Mouse (Mus musculus): ENCODE results near the gene Cacnb3. TPM values are rescaled to one million over a fixed set of nuclear protein-coding genes. Genes with fewer than 3 reads are reported as not detected.

Gene Cacnb3
- polyA plus RNA-seq, 1 experiment from 2014 or later: 7.4 TPM

DNA sequence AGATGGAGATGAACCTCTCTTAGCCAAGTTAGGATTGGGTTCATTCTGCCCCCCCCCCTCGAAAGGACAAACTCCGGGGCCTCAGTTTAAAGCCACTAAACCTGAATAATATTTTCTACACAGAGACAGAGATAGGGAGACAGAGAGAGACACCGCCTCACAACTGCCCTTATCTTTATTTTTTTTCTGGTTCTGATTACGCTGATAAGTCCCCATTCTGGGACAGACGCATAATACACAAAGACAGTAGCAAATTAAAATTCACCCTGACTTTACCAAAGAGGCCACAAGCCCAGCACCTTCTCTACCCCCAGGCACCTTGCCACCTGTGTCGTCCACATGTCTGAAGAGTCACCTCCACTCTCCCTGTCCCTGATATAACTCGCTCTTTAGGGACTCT, 51.0 kb downstream of the Cacnb3 start:
- Histone ChIP-seq H3K27ac (ENCODE audit: low read length) (no peak overlapping the region), H3K9me3 (ENCODE audit: low read length) (no peaks in the 10 kb centered on the region), H3K4me2 (replicated peaks; ENCODE audit: low read depth, low read length) (no peak overlapping the region), H3K9ac (replicated peaks; ENCODE audit: low read depth) (no peak overlapping the region), H3K27me3 (replicated peaks; ENCODE audit: insufficient read depth, low read length) (peaks cover 2% of the 10 kb centered on the region; the same call in 1 of the 2 replicates), H3K4me1 (ENCODE audit: insufficient read depth, low read depth, low read length) (no peaks in the 10 kb centered on the region), H3K4me3 (ENCODE audit: low read depth, low read length) (no peak overlapping the region), H3K36me3 (ENCODE audit: insufficient read depth, low read length) (no peaks in the 10 kb centered on the region)
- 65% methylated on average over 7 of the region's 7 CpGs for WGBS
- ATAC-seq (no peak), DNase-seq (ENCODE audit: low spot score) (no peak)
- TF ChIP-seq EP300 (IDR thresholded peaks at IDR 0.05) (no peak), CTCF (IDR thresholded peaks at IDR 0.05) (no peak)

DNA sequence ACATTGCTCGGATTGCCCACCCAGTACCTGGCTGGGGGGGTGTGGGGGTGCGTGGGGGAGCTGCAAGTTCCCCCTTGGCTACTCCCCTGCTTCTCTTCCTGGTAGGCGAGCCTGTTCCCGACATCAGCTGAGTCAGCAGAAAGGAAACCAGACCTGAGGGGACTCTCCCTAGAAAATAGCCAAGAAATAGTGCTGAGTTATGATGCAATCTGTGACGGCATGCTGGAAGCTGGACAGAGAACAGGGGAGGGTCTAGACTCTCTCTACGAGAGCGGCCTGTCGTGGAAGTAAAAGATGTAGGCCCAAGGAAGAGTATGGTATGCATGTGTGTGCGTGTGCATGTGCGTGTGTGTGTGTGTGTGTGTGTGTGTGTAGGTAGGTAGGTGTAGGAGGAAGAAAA, 52.5 kb downstream of the Cacnb3 start:
- H3K4me2 ChIP-seq (replicated peaks; ENCODE audit: low read depth, low read length): no peak overlapping the region
- no peaks in the 10 kb centered on the region for H3K4me1 ChIP-seq (ENCODE audit: insufficient read depth, low read depth, low read length)
- peak; percentile 67 for ATAC-seq
- no peaks in the 10 kb centered on the region for H3K9me3 ChIP-seq (ENCODE audit: low read length)
- no peak overlapping the region for H3K27ac ChIP-seq (ENCODE audit: low read length)
- TF ChIP-seq EP300 (IDR thresholded peaks at IDR 0.05): no peak
- DNase-seq (ENCODE audit: low spot score): peak; percentile 75
- no peaks in the 10 kb centered on the region for H3K27me3 ChIP-seq (replicated peaks; ENCODE audit: insufficient read depth, low read length)
- H3K4me3 ChIP-seq (ENCODE audit: low read depth, low read length): no peak overlapping the region
- H3K36me3 ChIP-seq (ENCODE audit: insufficient read depth, low read length): no peaks in the 10 kb centered on the region
- no peak overlapping the region for H3K9ac ChIP-seq (replicated peaks; ENCODE audit: low read depth)
- 51% methylated on average over 10 of the region's 10 CpGs for WGBS

DNA sequence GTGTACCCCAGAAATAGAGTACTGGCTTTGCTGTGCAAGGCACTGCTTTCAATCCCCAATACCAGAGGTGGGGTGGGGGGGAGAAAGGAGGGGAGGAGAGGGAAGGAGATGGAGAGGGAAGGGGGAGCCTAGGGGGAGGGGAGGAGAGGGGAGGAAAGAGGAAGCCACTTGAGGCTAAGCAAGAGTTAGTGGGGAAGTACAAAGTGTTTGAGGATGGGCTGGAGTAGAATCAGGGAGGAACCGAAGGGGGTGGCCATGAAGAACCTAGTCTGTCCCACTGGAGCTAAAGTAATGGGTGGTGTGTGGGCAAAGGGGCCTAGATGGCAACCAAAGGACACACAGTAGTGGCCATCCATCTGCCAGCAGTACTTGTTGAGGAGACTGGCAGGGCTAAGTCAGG, 53.1 kb downstream of the Cacnb3 start:
- Histone ChIP-seq H3K9me3 (ENCODE audit: low read length) (no peaks in the 10 kb centered on the region), H3K27ac (ENCODE audit: low read length) (no peak overlapping the region), H3K4me3 (ENCODE audit: low read depth, low read length) (no peak overlapping the region), H3K27me3 (replicated peaks; ENCODE audit: insufficient read depth, low read length) (no peaks in the 10 kb centered on the region), H3K4me1 (ENCODE audit: insufficient read depth, low read depth, low read length) (no peaks in the 10 kb centered on the region), H3K36me3 (ENCODE audit: insufficient read depth, low read length) (no peaks in the 10 kb centered on the region), H3K4me2 (replicated peaks; ENCODE audit: low read depth, low read length) (no peak overlapping the region), H3K9ac (replicated peaks; ENCODE audit: low read depth) (no peak overlapping the region)
- ATAC-seq: no peak
- TF ChIP-seq CTCF (IDR thresholded peaks at IDR 0.05): no peak
- TF ChIP-seq EP300 (IDR thresholded peaks at IDR 0.05): no peak
- no peak for DNase-seq (ENCODE audit: low spot score)
- WGBS: 50% methylated on average over 1 of the region's 1 CpGs

DNA sequence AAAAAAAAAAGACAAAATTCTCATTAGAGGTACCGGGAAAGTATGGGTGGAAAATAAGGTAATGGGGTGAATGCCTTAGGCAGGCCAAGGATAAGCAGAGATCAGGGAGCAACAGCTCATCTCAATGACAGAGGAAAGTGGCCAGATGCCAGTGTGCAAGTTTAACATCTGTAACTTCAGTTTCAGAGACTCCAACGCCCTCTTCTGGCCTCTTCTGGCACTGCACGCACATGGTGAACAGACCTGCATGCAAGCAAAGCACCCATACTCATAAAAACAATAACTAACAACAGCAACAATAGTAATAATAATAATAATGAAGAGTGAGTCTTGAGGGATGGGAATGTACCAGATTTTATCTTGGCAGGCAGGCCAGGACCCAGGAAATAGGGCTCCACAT, 55.3 kb downstream of the Cacnb3 start:
- TF ChIP-seq CTCF (IDR thresholded peaks at IDR 0.05) (peak; percentile 31), EP300 (IDR thresholded peaks at IDR 0.05) (no peak)

DNA sequence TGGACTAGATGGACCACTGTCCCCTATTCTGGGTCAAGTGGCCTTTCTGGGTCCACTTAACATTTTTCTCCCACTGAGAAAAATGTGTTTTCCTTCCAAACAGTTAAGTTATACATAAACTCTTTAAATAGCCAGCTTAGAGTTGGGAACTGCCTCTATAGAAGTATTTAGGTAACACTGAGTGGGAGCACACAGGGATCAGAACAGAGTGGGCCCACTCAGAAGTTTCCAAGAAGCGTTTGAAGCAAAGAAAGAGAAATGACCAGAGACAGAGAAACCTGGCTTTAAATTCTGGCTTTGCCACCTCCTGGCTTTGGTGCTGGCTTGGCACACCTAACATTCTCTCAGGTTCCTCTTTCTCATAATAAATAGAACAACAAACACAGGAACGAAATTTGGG, 59.0 kb downstream of the Cacnb3 start:
- peaks cover 7% of the 10 kb centered on the region for H3K4me1 ChIP-seq (ENCODE audit: insufficient read depth, low read depth, low read length)
- no peak for DNase-seq (ENCODE audit: low spot score)
- no peak overlapping the region for H3K4me3 ChIP-seq (ENCODE audit: low read depth, low read length)
- no peak for ATAC-seq
- 49% methylated on average over 2 of the region's 2 CpGs for WGBS
- TF ChIP-seq CTCF (IDR thresholded peaks at IDR 0.05): no peak
- no peak for TF ChIP-seq EP300 (IDR thresholded peaks at IDR 0.05)
- no peak overlapping the region for H3K4me2 ChIP-seq (replicated peaks; ENCODE audit: low read depth, low read length)
- no peaks in the 10 kb centered on the region for H3K9me3 ChIP-seq (ENCODE audit: low read length)
- no peak overlapping the region for H3K9ac ChIP-seq (replicated peaks; ENCODE audit: low read depth)
- H3K27me3 ChIP-seq (replicated peaks; ENCODE audit: insufficient read depth, low read length): no peaks in the 10 kb centered on the region
- no peak overlapping the region for H3K27ac ChIP-seq (ENCODE audit: low read length)
- no peaks in the 10 kb centered on the region for H3K36me3 ChIP-seq (ENCODE audit: insufficient read depth, low read length)

More for the DNA sequence above, 55.3 kb downstream of the Cacnb3 start:
- H3K9me3 ChIP-seq (ENCODE audit: low read length): no peaks in the 10 kb centered on the region
- no peaks in the 10 kb centered on the region for H3K36me3 ChIP-seq (ENCODE audit: insufficient read depth, low read length)
- DNase-seq (ENCODE audit: low spot score): no peak
- no peaks in the 10 kb centered on the region for H3K27me3 ChIP-seq (replicated peaks; ENCODE audit: insufficient read depth, low read length)
- no peak overlapping the region for H3K27ac ChIP-seq (ENCODE audit: low read length)
- no peak for ATAC-seq
- H3K9ac ChIP-seq (replicated peaks; ENCODE audit: low read depth): no peak overlapping the region
- H3K4me1 ChIP-seq (ENCODE audit: insufficient read depth, low read depth, low read length): no peaks in the 10 kb centered on the region
- H3K4me3 ChIP-seq (ENCODE audit: low read depth, low read length): no peak overlapping the region
- H3K4me2 ChIP-seq (replicated peaks; ENCODE audit: low read depth, low read length): no peak overlapping the region
- WGBS: 72% methylated on average over 3 of the region's 3 CpGs

DNA sequence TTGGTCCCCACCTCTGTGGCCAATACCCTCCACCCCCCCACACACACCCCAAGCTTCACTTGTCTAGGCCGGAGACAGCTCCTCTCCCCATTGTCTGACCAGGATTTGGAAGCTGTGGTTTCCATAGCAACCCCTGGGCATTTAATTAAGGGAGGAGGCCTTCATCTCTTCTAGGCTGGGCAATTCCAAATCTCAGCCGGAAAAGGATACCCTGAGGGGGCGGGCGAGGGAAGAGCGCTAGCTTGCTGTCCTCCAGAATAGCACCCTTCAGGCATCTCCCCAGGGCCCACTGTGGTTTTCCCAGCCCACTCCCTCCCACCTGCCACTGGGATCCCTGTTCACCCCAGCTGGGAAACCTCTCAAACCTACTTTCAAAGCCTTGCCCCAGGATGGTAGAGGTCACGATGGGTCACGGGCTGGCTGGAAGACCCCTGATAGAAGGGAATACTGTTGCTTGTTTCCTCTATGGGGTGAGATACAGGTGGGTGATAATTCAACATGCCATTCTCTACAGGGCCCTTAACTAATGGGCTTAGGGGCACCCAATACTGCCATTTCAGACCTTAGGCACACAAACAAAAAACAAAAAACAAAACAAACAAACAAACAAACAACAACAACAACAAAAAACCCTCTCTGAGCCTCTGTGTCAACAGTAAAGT, 61.0 kb downstream of the Cacnb3 start:
- Histone ChIP-seq H3K27me3 (replicated peaks; ENCODE audit: insufficient read depth, low read length) (no peaks in the 10 kb centered on the region), H3K4me3 (ENCODE audit: low read depth, low read length) (no peak overlapping the region), H3K9ac (replicated peaks; ENCODE audit: low read depth) (no peak overlapping the region), H3K36me3 (ENCODE audit: insufficient read depth, low read length) (no peaks in the 10 kb centered on the region), H3K9me3 (ENCODE audit: low read length) (no peaks in the 10 kb centered on the region), H3K4me2 (replicated peaks; ENCODE audit: low read depth, low read length) (no peak overlapping the region), H3K27ac (ENCODE audit: low read length) (0 out of 2 replicates have a peak overlapping the region, but pooled peaks have one; percentile 20), H3K4me1 (ENCODE audit: insufficient read depth, low read depth, low read length) (peaks cover 7% of the 10 kb centered on the region)
- TF ChIP-seq EP300 (IDR thresholded peaks at IDR 0.05) (no peak), CTCF (IDR thresholded peaks at IDR 0.05) (no peak)
- no peak for ATAC-seq
- 61% methylated on average over 7 of the region's 7 CpGs for WGBS
- DNase-seq (ENCODE audit: low spot score): no peak

Measured in lung, postnatal 0 days (tissue).